Mouse (Mus musculus): ENCODE results near the gene Kctd17.

DNA sequence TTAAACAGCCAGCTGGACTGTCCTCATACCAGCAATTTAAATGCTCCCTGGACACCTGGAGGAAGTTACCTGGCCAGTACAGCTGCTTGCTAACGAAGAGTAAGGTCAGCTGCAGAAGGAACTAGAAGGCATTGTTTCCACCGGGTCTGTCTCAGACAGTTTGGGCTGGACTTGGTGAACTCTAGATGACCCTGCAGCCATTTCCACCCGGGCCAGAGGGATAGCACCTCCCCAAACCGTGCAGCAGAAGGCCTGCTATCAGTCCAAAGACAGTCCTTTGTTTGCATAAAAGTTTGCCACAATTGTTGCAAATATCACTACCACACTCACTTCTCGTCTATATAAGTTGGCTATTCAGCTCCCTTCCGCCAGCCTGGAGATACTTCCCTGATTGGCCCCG, 43.5 kb downstream of the Kctd17 start:
- TF ChIP-seq CTCF (IDR thresholded peaks at IDR 0.05; ENCODE audit: low read depth): no peak
- no peak for TF ChIP-seq EP300 (optimal IDR thresholded peaks at IDR 0.05)
